Comparison of ENCODE assay signal across 1 mouse cellular context in genomic region chr2:155133977-155134860, GRCm38 (mm10).
TF ChIP-seq lines count a peak whose summit lies in the region.

No protein-coding gene starts in this region.

TF ChIP-seq in CH12.LX, 34 proteins besides CTCF, POLR2A, EP300 and RAD21 (continued from another document):
- TF ChIP-seq ZNF384 (IDR thresholded peaks at IDR 0.05; ENCODE audit: low read depth, low read length) (no peak), ZC3H11A (IDR thresholded peaks at IDR 0.05; ENCODE audit: low read depth, low read length) (no peak), SMC3 (IDR thresholded peaks at IDR 0.05; ENCODE audit: low read depth, low read length) (no peak), USF2 (conservative IDR thresholded peaks at IDR 0.05; ENCODE audit: low read depth, low read length) (no peak)
